Mouse (Mus musculus): ENCODE measurements at regions not wholly inside any gene's neighbourhood (a gene's known extent, or its start where the extent isn't known, plus 50 kb on each side); places are given as distances from the start of the nearest gene placed in this dataset.
"Not testable (repeated sequence)": the region's sequence is repeated elsewhere in the genome, so short reads cannot be mapped to it uniquely, and the experiment has no call there.

DNA sequence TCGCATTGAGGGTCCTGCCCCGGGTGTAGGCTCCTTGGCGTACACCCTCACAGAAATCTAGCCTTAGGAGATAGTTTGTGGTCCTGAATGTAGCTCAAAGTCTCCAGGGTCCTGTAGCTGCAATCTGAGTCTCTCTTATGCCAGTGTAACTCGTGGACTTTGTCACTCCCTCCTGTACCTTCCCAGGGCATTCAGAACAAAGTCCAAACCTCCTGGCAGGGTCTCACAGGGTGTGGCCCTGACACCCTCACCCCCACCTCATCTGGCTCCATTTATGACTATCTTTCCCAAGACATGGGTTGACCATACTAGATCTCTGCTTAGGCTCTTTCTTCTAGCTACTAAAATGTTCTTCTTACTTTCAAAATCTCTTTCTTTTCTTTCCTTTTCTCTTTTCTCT lies 120.6 kb upstream of the Tmem150c start:
- no peak for ATAC-seq (ENCODE audit: extremely low read depth, insufficient number of reproducible peaks, low FRiP score, poor library complexity, severe bottlenecking)
- H3K36me3 ChIP-seq (replicated peaks) = no peaks in the 10 kb centered on the region
- H3K9me3 ChIP-seq (replicated peaks) = peaks cover 11% of the 10 kb centered on the region
- no peak overlapping the region for H3K4me3 ChIP-seq (ENCODE audit: low read depth, low read length)
- 0 out of 2 replicates have a peak, but pooled peaks cover 3% of the 10 kb centered on the region for H3K27me3 ChIP-seq (ENCODE audit: insufficient read depth, low read length)
- TF ChIP-seq CTCF (IDR thresholded peaks at IDR 0.05; ENCODE audit: low read depth, low read length) (no peak), TAL1 (conservative IDR thresholded peaks at IDR 0.05; ENCODE audit: low read depth, low read length) (no peak), GATA2 (IDR thresholded peaks at IDR 0.05; ENCODE audit: borderline replicate concordance, low read depth, low read length) (no peak), POLR2AphosphoS5 (IDR thresholded peaks at IDR 0.05; ENCODE audit: insufficient replicate concordance, low read depth, low read length) (no peak), GATA1 (IDR thresholded peaks at IDR 0.05; ENCODE audit: borderline replicate concordance, low read length) (no peak)
- H3K4me1 ChIP-seq (ENCODE audit: insufficient read depth, low read depth, low read length) = no peaks in the 10 kb centered on the region
- DNase-seq (ENCODE audit: low spot score) = no peak

- no peak for TF ChIP-seq POLR2AphosphoS5 (IDR thresholded peaks at IDR 0.05; ENCODE audit: insufficient replicate concordance, low read depth, low read length)
- TF ChIP-seq GATA2 (IDR thresholded peaks at IDR 0.05; ENCODE audit: borderline replicate concordance, low read depth, low read length) = no peak
- TF ChIP-seq TAL1 (conservative IDR thresholded peaks at IDR 0.05; ENCODE audit: low read depth, low read length) = no peak
- no peak for TF ChIP-seq CTCF (IDR thresholded peaks at IDR 0.05; ENCODE audit: low read depth, low read length)
- TF ChIP-seq GATA1 (IDR thresholded peaks at IDR 0.05; ENCODE audit: borderline replicate concordance, low read length) = no peak
- Histone ChIP-seq H3K4me3 (ENCODE audit: low read depth, low read length) (no peak overlapping the region), H3K36me3 (replicated peaks) (no peaks in the 10 kb centered on the region), H3K27me3 (ENCODE audit: insufficient read depth, low read length) (0 out of 2 replicates have a peak, but pooled peaks cover 3% of the 10 kb centered on the region), H3K9me3 (replicated peaks) (peaks cover 7% of the 10 kb centered on the region), H3K4me1 (ENCODE audit: insufficient read depth, low read depth, low read length) (no peaks in the 10 kb centered on the region)
- DNase-seq (ENCODE audit: low spot score) (no peak), ATAC-seq (ENCODE audit: extremely low read depth, insufficient number of reproducible peaks, low FRiP score, poor library complexity, severe bottlenecking) (no peak)
Measured at GRCm38 (mm10) chr5:100279474-100279873, 119.9 kb upstream of the Tmem150c start.

- no peaks in the 10 kb centered on the region for H3K4me1 ChIP-seq (ENCODE audit: insufficient read depth, low read depth, low read length)
- ATAC-seq (ENCODE audit: extremely low read depth, insufficient number of reproducible peaks, low FRiP score, poor library complexity, severe bottlenecking) = no peak
- H3K36me3 ChIP-seq (replicated peaks) = no peaks in the 10 kb centered on the region
- TF ChIP-seq TAL1 (conservative IDR thresholded peaks at IDR 0.05; ENCODE audit: low read depth, low read length) (no peak), GATA2 (IDR thresholded peaks at IDR 0.05; ENCODE audit: borderline replicate concordance, low read depth, low read length) (no peak), POLR2AphosphoS5 (IDR thresholded peaks at IDR 0.05; ENCODE audit: insufficient replicate concordance, low read depth, low read length) (no peak), CTCF (IDR thresholded peaks at IDR 0.05; ENCODE audit: low read depth, low read length) (no peak), GATA1 (IDR thresholded peaks at IDR 0.05; ENCODE audit: borderline replicate concordance, low read length) (no peak)
- H3K27me3 ChIP-seq (ENCODE audit: insufficient read depth, low read length) = no peaks in the 10 kb centered on the region
- no peak for DNase-seq (ENCODE audit: low spot score)
- H3K9me3 ChIP-seq (replicated peaks) = peaks cover 31% of the 10 kb centered on the region
- no peak overlapping the region for H3K4me3 ChIP-seq (ENCODE audit: low read depth, low read length)
Measured at GRCm38 (mm10) chr5:100274674-100275073, 115.1 kb upstream of the Tmem150c start.

- ATAC-seq (ENCODE audit: extremely low read depth, insufficient number of reproducible peaks, low FRiP score, poor library complexity, severe bottlenecking) = not testable (repeated sequence)
Measured at GRCm38 (mm10) chr5:100271975-100272374, 112.4 kb upstream of the Tmem150c start.

GRCm38 (mm10) chr5:100270841-100271686 lies 111.5 kb upstream of the Tmem150c start:
- ATAC-seq (ENCODE audit: extremely low read depth, insufficient number of reproducible peaks, low FRiP score, poor library complexity, severe bottlenecking) = no peak
- TF ChIP-seq GATA1 (IDR thresholded peaks at IDR 0.05; ENCODE audit: borderline replicate concordance, low read length) = no peak
- no peak for TF ChIP-seq TAL1 (conservative IDR thresholded peaks at IDR 0.05; ENCODE audit: low read depth, low read length)
- no peak for TF ChIP-seq POLR2AphosphoS5 (IDR thresholded peaks at IDR 0.05; ENCODE audit: insufficient replicate concordance, low read depth, low read length)
- no peak for TF ChIP-seq CTCF (IDR thresholded peaks at IDR 0.05; ENCODE audit: low read depth, low read length)
- TF ChIP-seq GATA2 (IDR thresholded peaks at IDR 0.05; ENCODE audit: borderline replicate concordance, low read depth, low read length) = no peak
- Histone ChIP-seq H3K36me3 (replicated peaks) (no peaks in the 10 kb centered on the region), H3K9me3 (replicated peaks) (peaks cover 51% of the 10 kb centered on the region), H3K4me1 (ENCODE audit: insufficient read depth, low read depth, low read length) (no peaks in the 10 kb centered on the region), H3K4me3 (ENCODE audit: low read depth, low read length) (no peak overlapping the region), H3K27me3 (ENCODE audit: insufficient read depth, low read length) (no peaks in the 10 kb centered on the region)
- DNase-seq (ENCODE audit: low spot score) = no peak

More at GRCm38 (mm10) chr5:100271975-100272374, 112.4 kb upstream of the Tmem150c start:
- H3K4me3 ChIP-seq (ENCODE audit: low read depth, low read length); H3K4me1 ChIP-seq (ENCODE audit: insufficient read depth, low read depth, low read length); H3K27me3 ChIP-seq (ENCODE audit: insufficient read depth, low read length); DNase-seq (ENCODE audit: low spot score); H3K36me3 ChIP-seq (replicated peaks): not testable (repeated sequence)
- H3K9me3 ChIP-seq (replicated peaks) = peaks cover 43% of the 10 kb centered on the region

DNA sequence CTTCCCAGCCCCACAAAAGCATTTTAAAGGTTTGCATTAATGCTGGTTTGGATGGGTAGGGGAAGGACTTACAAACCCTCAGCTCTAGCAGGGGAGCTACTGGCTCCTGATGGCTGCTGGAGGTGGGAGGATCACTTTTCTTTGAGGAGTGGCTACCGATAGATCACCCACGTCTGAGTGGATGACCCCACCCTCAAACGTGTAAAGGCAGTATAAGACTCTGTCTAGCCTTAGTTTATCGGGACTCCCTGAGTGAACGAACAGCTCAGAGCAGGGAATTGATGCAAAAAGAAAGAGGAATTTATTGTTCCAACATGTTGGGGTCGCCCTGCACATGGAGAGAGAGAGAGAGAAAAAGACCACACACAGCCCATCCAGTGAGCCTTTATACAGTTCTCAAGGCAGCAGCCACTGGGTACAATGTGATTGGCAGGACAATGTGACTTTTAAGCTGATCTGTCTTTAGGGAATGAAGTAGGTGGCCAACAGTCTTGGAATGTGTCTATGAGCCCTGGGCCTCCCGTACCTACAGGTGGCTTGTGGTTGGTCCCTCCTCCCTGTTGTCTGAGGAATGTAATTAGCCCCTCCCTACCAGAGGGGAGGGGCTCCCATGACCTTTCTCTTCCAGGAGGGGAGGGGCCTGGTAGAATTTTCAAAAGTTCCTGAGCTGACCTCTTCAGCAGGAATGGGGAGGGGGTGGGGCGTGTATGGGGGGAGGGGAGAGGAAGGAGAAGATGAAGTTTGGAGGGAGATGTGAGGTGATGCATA lies 108.7 kb upstream of the Tmem150c start:
- ATAC-seq (ENCODE audit: extremely low read depth, insufficient number of reproducible peaks, low FRiP score, poor library complexity, severe bottlenecking) (no peak), DNase-seq (ENCODE audit: low spot score) (no peak)
- no peak overlapping the region for H3K4me3 ChIP-seq (ENCODE audit: low read depth, low read length)
- peaks cover 49% of the 10 kb centered on the region for H3K9me3 ChIP-seq (replicated peaks)
- TF ChIP-seq POLR2AphosphoS5 (IDR thresholded peaks at IDR 0.05; ENCODE audit: insufficient replicate concordance, low read depth, low read length) (no peak), TAL1 (conservative IDR thresholded peaks at IDR 0.05; ENCODE audit: low read depth, low read length) (no peak), GATA1 (IDR thresholded peaks at IDR 0.05; ENCODE audit: borderline replicate concordance, low read length) (no peak), GATA2 (IDR thresholded peaks at IDR 0.05; ENCODE audit: borderline replicate concordance, low read depth, low read length) (no peak), CTCF (IDR thresholded peaks at IDR 0.05; ENCODE audit: low read depth, low read length) (no peak)
- H3K36me3 ChIP-seq (replicated peaks) = no peaks in the 10 kb centered on the region
- H3K27me3 ChIP-seq (ENCODE audit: insufficient read depth, low read length) = no peaks in the 10 kb centered on the region
- H3K4me1 ChIP-seq (ENCODE audit: insufficient read depth, low read depth, low read length) = no peaks in the 10 kb centered on the region
